Mouse (Mus musculus) brain, embryonic 14.5 days (tissue): ENCODE data around the gene Recql.

Experiments
- CTCF ChIP-seq: fragments of 200-500 bp; IDR thresholded peaks from 2 replicates; pipeline ENCODE4 v1.5.1; 2012; ENCODE audit warnings: inconsistent platforms, mild to moderate bottlenecking, moderate library complexity, borderline replicate concordance; ENCODE audit not compliant: insufficient read depth, insufficient read length; ENCODE audit errors: extremely low read depth
- POLR2A ChIP-seq: fragments of 200-500 bp; IDR thresholded peaks from 2 replicates; pipeline ENCODE4 v1.6.1; 2012; ENCODE audit warnings: mild to moderate bottlenecking, inconsistent platforms, borderline replicate concordance; ENCODE audit not compliant: poor library complexity, insufficient read depth, insufficient read length, severe bottlenecking; ENCODE audit errors: extremely low read depth

DNA sequence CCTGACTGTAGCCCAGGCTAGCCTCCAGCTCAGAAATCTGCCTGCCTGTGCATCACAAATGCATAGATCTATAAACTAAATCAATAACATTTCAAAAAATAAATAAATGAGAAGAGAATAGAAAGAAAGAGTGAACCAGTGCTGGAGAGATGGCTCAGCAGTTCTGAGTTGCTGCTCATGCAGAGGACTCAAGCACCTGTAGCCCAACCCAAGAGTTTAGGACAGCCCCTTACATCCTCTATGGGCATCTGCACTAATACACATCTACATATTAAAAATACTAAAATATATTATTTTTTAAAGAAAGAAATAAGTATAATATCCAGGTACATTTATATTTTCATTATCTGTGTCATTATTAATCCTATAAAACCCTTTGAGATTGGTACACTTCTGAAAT lies 81.8 kb downstream of the Recql start:
- TF ChIP-seq POLR2A (no peak), CTCF (no peak)
